Mouse (Mus musculus) embryonic facial prominence, embryonic 15.5 days (tissue): ENCODE results near the gene Nek10. TPM values are rescaled to one million over a fixed set of nuclear protein-coding genes. Genes with fewer than 3 reads are reported as not detected.

Experiments
- ATAC-seq: fragments of 200-750 bp; cut with Nextera tagmentation; 2 replicates; pipeline ENCODE4 v1.8.0; 2017; ENCODE audit warnings: low read depth, moderate TSS enrichment; ENCODE audit not compliant: insufficient number of reproducible peaks, low FRiP score, low TSS enrichment
- H3K27ac ChIP-seq: fragments of 300-500 bp; sonication (generic); replicated peaks from 2 replicates; pipeline ENCODE4 v1.5.1; 2015; ENCODE audit warnings: mild to moderate bottlenecking, inconsistent platforms
- H3K27me3 ChIP-seq: fragments of 300-500 bp; sonication (generic); 2 replicates; pipeline ENCODE4 v1.6.1; 2015; ENCODE audit warnings: inconsistent platforms
- H3K36me3 ChIP-seq: fragments of 300-500 bp; sonication (generic); 2 replicates; pipeline ENCODE4 v1.6.1; 2015; ENCODE audit warnings: mild to moderate bottlenecking, inconsistent platforms
- H3K4me1 ChIP-seq: fragments of 300-500 bp; sonication (generic); 2 replicates; pipeline ENCODE4 v1.6.1; 2015; ENCODE audit warnings: inconsistent platforms
- H3K4me2 ChIP-seq: fragments of 300-500 bp; sonication (generic); replicated peaks from 2 replicates; pipeline ENCODE4 v1.6.1; 2015; ENCODE audit warnings: mild to moderate bottlenecking, inconsistent platforms
- H3K4me3 ChIP-seq: fragments of 300-500 bp; sonication (generic); replicated peaks from 2 replicates; pipeline ENCODE4 v1.5.1; 2015; ENCODE audit warnings: mild to moderate bottlenecking, inconsistent platforms
- H3K9ac ChIP-seq: fragments of 300-500 bp; sonication (generic); 2 replicates; pipeline ENCODE4 v1.6.1; 2015; ENCODE audit warnings: inconsistent platforms
- H3K9me3 ChIP-seq: fragments of 300-500 bp; sonication (generic); replicated peaks from 2 replicates; pipeline ENCODE4 v1.6.1; 2016; ENCODE audit warnings: inconsistent platforms
- WGBS: fragments of 180-500 bp; shearing (Covaris S2); methylation state at CpG from one replicate; pipeline ENCODE4 v1.1.7; 2015; 5-methylcytosine and 5-hydroxymethylcytosine counted together
- polyA plus RNA-seq: library from polyadenylated mRNA; unstranded; fragments of >200 nt; fragmentation: Nextera tagmentation; extraction: Ambion mirVana; gene quantifications from 2 replicates; pipeline ENCODE4 v1.2.1, GENCODE M21; 2015

The Nek10 gene
- polyA plus RNA-seq, 1 experiment from 2014 or later: 0.53 TPM

GRCm38 (mm10) chr14:14833498-14833897 is 30.3 kb downstream of the Nek10 start:
- peak; percentile 41; the same call in 1 of the 2 replicates for ATAC-seq
- H3K27me3 ChIP-seq: no peaks in the 10 kb centered on the region
- H3K4me3 ChIP-seq: no peak overlapping the region
- H3K36me3 ChIP-seq: no peaks in the 10 kb centered on the region
- 0 out of 2 replicates have a peak overlapping the region, but pooled peaks have one; percentile 36 for H3K27ac ChIP-seq
- 61% methylated on average over 1 of the region's 1 CpGs for WGBS
- H3K4me1 ChIP-seq: peaks cover 7% of the 10 kb centered on the region; the same call in 1 of the 2 replicates
- no peak overlapping the region for H3K9ac ChIP-seq
- no peak overlapping the region for H3K4me2 ChIP-seq
- no peaks in the 10 kb centered on the region for H3K9me3 ChIP-seq

- H3K9me3 ChIP-seq: no peaks in the 10 kb centered on the region
- no peaks in the 10 kb centered on the region for H3K36me3 ChIP-seq
- no peak overlapping the region for H3K27ac ChIP-seq
- 81% methylated on average over 2 of the region's 2 CpGs for WGBS
- H3K4me3 ChIP-seq: no peak overlapping the region
- H3K4me1 ChIP-seq: peaks cover 7% of the 10 kb centered on the region; the same call in 1 of the 2 replicates
- H3K4me2 ChIP-seq: no peak overlapping the region
- no peak overlapping the region for H3K9ac ChIP-seq
- no peaks in the 10 kb centered on the region for H3K27me3 ChIP-seq
- ATAC-seq: no peak
Measured at GRCm38 (mm10) chr14:14834266-14834665, 31.1 kb downstream of the Nek10 start.

- Histone ChIP-seq H3K36me3 (no peaks in the 10 kb centered on the region), H3K27ac (no peak overlapping the region), H3K27me3 (no peaks in the 10 kb centered on the region), H3K4me1 (peaks cover 4% of the 10 kb centered on the region; the same call in 1 of the 2 replicates), H3K4me3 (no peak overlapping the region), H3K4me2 (no peak overlapping the region), H3K9me3 (no peaks in the 10 kb centered on the region), H3K9ac (no peak overlapping the region)
- ATAC-seq: no peak
- WGBS: 77% methylated on average over 4 of the region's 4 CpGs
Measured at GRCm38 (mm10) chr14:14837627-14838026, 34.4 kb downstream of the Nek10 start.

GRCm38 (mm10) chr14:14838109-14838508 is 34.9 kb downstream of the Nek10 start:
- Histone ChIP-seq H3K27ac (no peak overlapping the region), H3K4me3 (no peak overlapping the region), H3K9me3 (no peaks in the 10 kb centered on the region), H3K36me3 (no peaks in the 10 kb centered on the region), H3K9ac (no peak overlapping the region), H3K27me3 (no peaks in the 10 kb centered on the region), H3K4me1 (no peaks in the 10 kb centered on the region), H3K4me2 (no peak overlapping the region)
- WGBS: 66% methylated on average over 1 of the region's 1 CpGs
- no peak for ATAC-seq

GRCm38 (mm10) chr14:14842734-14843530 is 39.7 kb downstream of the Nek10 start:
- Histone ChIP-seq H3K4me2 (no peak overlapping the region), H3K27ac (no peak overlapping the region), H3K36me3 (no peaks in the 10 kb centered on the region), H3K27me3 (no peaks in the 10 kb centered on the region), H3K9me3 (no peaks in the 10 kb centered on the region), H3K4me1 (no peaks in the 10 kb centered on the region), H3K4me3 (no peak overlapping the region), H3K9ac (no peak overlapping the region)
- ATAC-seq: peak; percentile 75
- 75% methylated on average over 8 of the region's 8 CpGs for WGBS

GRCm38 (mm10) chr14:14852838-14853237 is 49.6 kb downstream of the Nek10 start:
- WGBS: 57% methylated on average over 3 of the region's 3 CpGs
- H3K9ac ChIP-seq: no peak overlapping the region
- no peaks in the 10 kb centered on the region for H3K4me1 ChIP-seq
- no peak for ATAC-seq
- no peaks in the 10 kb centered on the region for H3K9me3 ChIP-seq
- H3K27ac ChIP-seq: no peak overlapping the region
- no peaks in the 10 kb centered on the region for H3K36me3 ChIP-seq
- H3K4me3 ChIP-seq: no peak overlapping the region
- no peak overlapping the region for H3K4me2 ChIP-seq
- no peaks in the 10 kb centered on the region for H3K27me3 ChIP-seq

GRCm38 (mm10) chr14:14860331-14860730 is 57.1 kb downstream of the Nek10 start:
- no peak for ATAC-seq

GRCm38 (mm10) chr14:14863690-14864356 is 60.6 kb downstream of the Nek10 start:
- no peaks in the 10 kb centered on the region for H3K9me3 ChIP-seq
- 0 out of 2 replicates have a peak overlapping the region, but pooled peaks have one; percentile 25 for H3K27ac ChIP-seq
- no peaks in the 10 kb centered on the region for H3K36me3 ChIP-seq
- no peaks in the 10 kb centered on the region for H3K27me3 ChIP-seq
- H3K4me3 ChIP-seq: no peak overlapping the region
- no peaks in the 10 kb centered on the region for H3K4me1 ChIP-seq
- 18% methylated on average over 7 of the region's 7 CpGs for WGBS
- H3K4me2 ChIP-seq: 0 out of 2 replicates have a peak overlapping the region, but pooled peaks have one; percentile 17
- H3K9ac ChIP-seq: no peak overlapping the region
- ATAC-seq: no peak; the same call in 1 of the 2 replicates

More at GRCm38 (mm10) chr14:14860331-14860730, 57.1 kb downstream of the Nek10 start:
- Histone ChIP-seq H3K4me1 (no peaks in the 10 kb centered on the region), H3K27ac (no peak overlapping the region), H3K27me3 (no peaks in the 10 kb centered on the region), H3K9ac (no peak overlapping the region), H3K4me3 (no peak overlapping the region), H3K36me3 (no peaks in the 10 kb centered on the region), H3K4me2 (no peak overlapping the region), H3K9me3 (no peaks in the 10 kb centered on the region)
- 61% methylated on average over 3 of the region's 3 CpGs for WGBS

- WGBS: 83% methylated on average over 2 of the region's 2 CpGs
- Histone ChIP-seq H3K4me2 (no peak overlapping the region), H3K36me3 (no peaks in the 10 kb centered on the region), H3K27me3 (no peaks in the 10 kb centered on the region), H3K9ac (no peak overlapping the region), H3K4me3 (no peak overlapping the region), H3K27ac (no peak overlapping the region), H3K9me3 (no peaks in the 10 kb centered on the region), H3K4me1 (no peaks in the 10 kb centered on the region)
- no peak for ATAC-seq
Measured at GRCm38 (mm10) chr14:14869239-14869638, 66.0 kb downstream of the Nek10 start.

GRCm38 (mm10) chr14:14870059-14870458 is 66.8 kb downstream of the Nek10 start:
- no peaks in the 10 kb centered on the region for H3K4me1 ChIP-seq
- WGBS: 77% methylated on average over 2 of the region's 2 CpGs
- H3K4me2 ChIP-seq: no peak overlapping the region
- H3K27me3 ChIP-seq: no peaks in the 10 kb centered on the region
- H3K36me3 ChIP-seq: no peaks in the 10 kb centered on the region
- H3K4me3 ChIP-seq: no peak overlapping the region
- H3K27ac ChIP-seq: no peak overlapping the region
- ATAC-seq: no peak
- no peak overlapping the region for H3K9ac ChIP-seq
- no peaks in the 10 kb centered on the region for H3K9me3 ChIP-seq

- Histone ChIP-seq H3K9ac (no peak overlapping the region), H3K4me1 (no peaks in the 10 kb centered on the region), H3K36me3 (no peaks in the 10 kb centered on the region), H3K4me2 (no peak overlapping the region), H3K27ac (no peak overlapping the region), H3K4me3 (no peak overlapping the region), H3K9me3 (no peaks in the 10 kb centered on the region), H3K27me3 (no peaks in the 10 kb centered on the region)
- no peak for ATAC-seq
- 69% methylated on average over 3 of the region's 3 CpGs for WGBS
Measured at GRCm38 (mm10) chr14:14870463-14870862, 67.2 kb downstream of the Nek10 start.
